Mouse (Mus musculus) cerebellum, postnatal 25 days (tissue): Measurements from ENCODE around the gene Swap70.
A peak's percentile ranks its signal among the peaks of the same experiment; 100 is the strongest.

ENCODE experiments used
- DNase-seq, 2 experiments: peaks; one replicate each; pipeline ENCODE4 v3.0.0; 2021; ENCODE audit warnings: mixed read lengths in 2 of 2

Swap70 gene

GRCm38 (mm10) chr7:110313392-110314055 lies 92.0 kb downstream of the Swap70 start:
- no peak for DNase-seq

- DNase-seq, result peak; percentile 79 to 86
Observed at GRCm38 (mm10) chr7:110314401-110314890, 92.9 kb downstream of the Swap70 start.

GRCm38 (mm10) chr7:110315352-110315751 lies 93.8 kb downstream of the Swap70 start:
- peak in 1 of 2 experiments; percentile 39 for DNase-seq

DNA sequence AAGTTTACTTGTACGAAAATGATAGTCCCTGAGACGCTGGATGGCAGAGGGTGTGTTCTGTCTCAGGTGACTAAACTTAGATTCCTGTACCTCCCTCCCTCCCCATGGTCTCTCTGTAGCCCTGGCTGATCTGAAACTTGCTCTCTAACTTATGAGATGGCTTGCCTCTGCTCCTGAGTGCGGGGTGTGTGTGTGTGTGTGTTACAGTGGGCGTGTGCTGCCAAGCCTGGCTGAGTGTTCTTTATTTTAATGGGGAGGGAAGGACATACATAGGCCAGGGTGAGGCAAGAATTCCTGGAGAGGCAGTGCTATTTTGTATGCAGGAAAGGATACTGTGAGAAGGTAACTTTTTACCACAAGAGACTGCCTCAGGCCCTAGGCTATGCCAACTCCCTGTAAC lies 95.9 kb downstream of the Swap70 start:
- no peak for DNase-seq

- peak in 1 of 2 experiments; percentile 35 for DNase-seq
Observed at GRCm38 (mm10) chr7:110318971-110319519, 97.5 kb downstream of the Swap70 start.

- DNase-seq, result no peak
Observed at GRCm38 (mm10) chr7:110321106-110321505, 99.6 kb downstream of the Swap70 start.

- DNase-seq, result no peak
Observed at GRCm38 (mm10) chr7:110324852-110325251, 103.3 kb downstream of the Swap70 start.

DNA sequence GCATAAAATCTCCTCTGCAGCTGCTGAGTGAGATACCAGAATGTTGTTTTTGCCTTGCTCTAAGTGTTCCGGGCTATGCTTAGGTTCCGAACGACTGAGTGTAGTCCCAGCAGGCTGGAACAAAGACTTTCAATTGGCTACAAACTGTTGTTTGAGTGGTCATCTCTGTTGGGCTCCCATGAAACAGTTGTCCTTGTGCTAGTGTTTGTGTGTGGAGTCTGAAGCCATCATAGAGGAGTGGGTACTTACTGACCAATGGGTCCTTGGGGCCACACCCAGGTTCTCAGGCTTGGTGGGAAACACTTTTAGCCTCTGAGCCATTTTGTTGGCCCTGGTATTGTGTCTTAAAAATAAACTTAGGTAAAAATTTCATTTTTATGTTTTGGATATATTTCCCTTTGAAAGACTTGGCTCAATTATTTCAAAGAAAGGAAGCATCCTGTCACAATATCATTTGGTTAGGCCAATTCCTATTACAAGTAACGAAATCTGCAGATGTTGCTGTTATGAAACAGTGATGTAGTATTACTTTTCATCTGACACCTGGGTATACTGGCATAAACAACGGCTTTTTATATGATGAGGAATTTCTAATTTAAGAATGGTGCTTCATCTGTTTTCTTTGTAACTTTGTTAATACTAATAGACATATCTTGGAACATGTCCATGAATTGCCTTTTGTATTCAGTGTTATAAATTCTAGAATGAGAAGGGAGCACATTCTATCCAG lies 104.0 kb downstream of the Swap70 start:
- no peak for DNase-seq
